ENCODE assay signal across 24 mouse cellular contexts in the genomic region with DNA sequence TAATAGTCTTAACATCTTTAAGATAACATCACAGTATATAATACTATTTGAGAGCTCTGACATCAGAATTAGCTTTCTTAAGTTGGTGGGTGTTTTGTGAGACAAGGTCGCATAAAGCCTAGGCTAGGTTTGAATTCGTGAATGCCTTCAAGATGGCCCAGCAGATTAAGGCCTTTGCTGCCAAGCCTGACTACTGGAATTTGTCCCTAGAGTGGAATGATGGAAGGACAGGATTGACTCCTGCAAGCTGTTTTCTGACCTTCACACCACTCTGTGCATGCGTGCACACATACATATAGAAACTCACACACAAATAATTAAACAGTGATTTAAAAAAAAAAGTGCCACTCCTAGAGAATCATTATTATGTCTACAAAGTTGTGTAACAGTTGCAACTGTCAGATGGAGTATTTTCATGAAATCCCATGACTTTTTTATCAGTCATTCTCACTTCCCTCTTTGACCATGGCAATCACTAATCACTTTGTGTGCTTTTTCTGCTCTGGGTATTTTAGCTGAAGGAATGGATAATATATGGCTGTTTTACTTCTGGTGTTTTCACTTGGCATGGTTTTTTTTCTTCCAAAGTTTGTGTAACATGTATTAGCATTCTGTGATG. TPM values are rescaled to one million over a fixed set of nuclear protein-coding genes. Genes with fewer than 3 reads are reported as not detected.
A peak's percentile ranks its signal among the peaks of the same experiment; 100 is the strongest.
DNase-seq lines count a peak whose midpoint lies in the region; ATAC-seq and TF ChIP-seq lines count a peak whose summit lies in the region.
"Had no signal": no experiment of that assay in that cellular context is flagged by ENCODE, and none has a peak within 500 bp of the region (broad histone marks: within the 10 kb centered on the region; RNA-seq: fewer than 3 reads in every experiment).

No protein-coding gene starts in this region.

- no peak overlapping the region for H3K4me2 ChIP-seq in heart, postnatal 0 days (ENCODE audit: low read depth, low read length)
- H3K4me2 ChIP-seq in midbrain, embryonic 16.5 days (ENCODE audit: low read length) = no peak overlapping the region
- no peak overlapping the region for H3K4me2 ChIP-seq in midbrain, postnatal 0 days (ENCODE audit: low read depth, low read length, poor library complexity, severe bottlenecking)
- H3K4me2 ChIP-seq: heart, embryonic 12.5 days; kidney, embryonic 15.5 days; liver, embryonic 11.5 days had no signal

- no peak for TF ChIP-seq EP300 in heart, postnatal 0 days (IDR thresholded peaks at IDR 0.05; ENCODE audit: low read depth)

- peaks cover 31% of the 10 kb centered on the region for H3K4me1 ChIP-seq in heart, postnatal 0 days (ENCODE audit: control insufficient read depth, insufficient read depth)
- peaks cover 32% of the 10 kb centered on the region for H3K4me1 ChIP-seq in midbrain, embryonic 16.5 days (ENCODE audit: control insufficient read depth, insufficient read depth, low read length)
- peaks cover 11% of the 10 kb centered on the region for H3K4me1 ChIP-seq in midbrain, postnatal 0 days (ENCODE audit: insufficient read depth, low read length)

- H3K9ac ChIP-seq in heart, postnatal 0 days (replicated peaks; ENCODE audit: low read depth, low read length) = no peak overlapping the region
- no peak overlapping the region for H3K9ac ChIP-seq in midbrain, embryonic 16.5 days (ENCODE audit: low read depth, low read length)
- no peak overlapping the region for H3K9ac ChIP-seq in midbrain, postnatal 0 days (replicated peaks; ENCODE audit: low read length, poor library complexity, severe bottlenecking)
- H3K9ac ChIP-seq: forebrain, postnatal 0 days; heart, embryonic 12.5 days; kidney, embryonic 15.5 days had no signal

- peaks cover 13% of the 10 kb centered on the region for H3K36me3 ChIP-seq in heart, postnatal 0 days (replicated peaks; ENCODE audit: control insufficient read depth, insufficient read depth, low read length)
- peaks cover 3% of the 10 kb centered on the region for H3K36me3 ChIP-seq in midbrain, embryonic 16.5 days (ENCODE audit: control insufficient read depth, insufficient read depth, low read length)
- peaks cover 6% of the 10 kb centered on the region; the same call in 1 of the 2 replicates for H3K36me3 ChIP-seq in midbrain, postnatal 0 days (ENCODE audit: insufficient read depth, low read length)

- no peak for TF ChIP-seq CTCF in heart, postnatal 0 days (IDR thresholded peaks at IDR 0.05; ENCODE audit: low read depth)
- no peak for TF ChIP-seq CTCF in midbrain, postnatal 0 days (IDR thresholded peaks at IDR 0.05)

- H3K27ac ChIP-seq in heart, postnatal 0 days (ENCODE audit: low read depth) = peak overlapping the region; percentile 25; the same call in 1 of the 2 replicates
- no peak overlapping the region for H3K27ac ChIP-seq in midbrain, embryonic 16.5 days (ENCODE audit: low read length)
- no peak overlapping the region for H3K27ac ChIP-seq in midbrain, postnatal 0 days (ENCODE audit: low read depth, low read length)
- H3K27ac ChIP-seq: hindbrain, embryonic 10.5 days; hindbrain, postnatal 0 days; kidney, embryonic 15.5 days had no signal

- no peak for DNase-seq in heart, postnatal 0 days (ENCODE audit: low spot score)
- DNase-seq in heart, adult 18-20 months = no peak
- peak; percentile 12 for DNase-seq in ES-CJ7 (ENCODE audit: low read depth, low spot score)
- no peak for DNase-seq in gastrocnemius, postnatal 4 days (ENCODE audit: low spot score in 2 of 2)
- no peak for DNase-seq in midbrain, postnatal 0 days (ENCODE audit: low spot score)
- DNase-seq: adrenal gland, postnatal 36 days; cerebellum, adult 11 months; cerebellum, adult 9-11 months; forebrain, postnatal 0 days; gastrocnemius, postnatal 25 days; layer of hippocampus, postnatal 36 days; lung, adult 18-20 months; lung, postnatal 10 days; midbrain, embryonic 14.5 days had no signal

- 25% methylated on average over 3 of the region's 3 CpGs for WGBS in heart, postnatal 0 days
- 67% methylated on average over 3 of the region's 3 CpGs for WGBS in midbrain, embryonic 16.5 days
- 67% methylated on average over 3 of the region's 3 CpGs for WGBS in midbrain, postnatal 0 days

- no peak overlapping the region for H3K4me3 ChIP-seq in heart, postnatal 0 days (ENCODE audit: low read depth, low read length)
- no peak overlapping the region for H3K4me3 ChIP-seq in midbrain, embryonic 16.5 days (ENCODE audit: low read depth, low read length)
- H3K4me3 ChIP-seq in midbrain, postnatal 0 days (ENCODE audit: low read depth, low read length) = no peak overlapping the region
- H3K4me3 ChIP-seq: heart, embryonic 12.5 days; hindbrain, embryonic 10.5 days; kidney, embryonic 15.5 days had no signal

- no peaks in the 10 kb centered on the region for H3K9me3 ChIP-seq in heart, postnatal 0 days (replicated peaks; ENCODE audit: control insufficient read depth, low read length)
- no peaks in the 10 kb centered on the region for H3K9me3 ChIP-seq in midbrain, embryonic 16.5 days (replicated peaks; ENCODE audit: control insufficient read depth, low read length, poor library complexity, severe bottlenecking)
- H3K9me3 ChIP-seq in midbrain, postnatal 0 days (ENCODE audit: low read length) = no peaks in the 10 kb centered on the region
- H3K9me3 ChIP-seq: heart, embryonic 12.5 days; hindbrain, embryonic 10.5 days; kidney, embryonic 15.5 days had no signal

- H3K27me3 ChIP-seq in heart, postnatal 0 days (ENCODE audit: control insufficient read depth, insufficient read depth, low read length) = no peaks in the 10 kb centered on the region
- H3K27me3 ChIP-seq in midbrain, embryonic 16.5 days (ENCODE audit: control insufficient read depth, insufficient read depth, low read depth, low read length) = no peaks in the 10 kb centered on the region
- H3K27me3 ChIP-seq in midbrain, postnatal 0 days (ENCODE audit: insufficient read depth, low read length) = no peaks in the 10 kb centered on the region
- H3K27me3 ChIP-seq: heart, embryonic 12.5 days; kidney, embryonic 15.5 days had no signal

- no peak for ATAC-seq in heart, postnatal 0 days (ENCODE audit: insufficient read depth, low read depth)
- ATAC-seq in granulocyte monocyte progenitor cell, adult 5-6 weeks (replicated peaks; ENCODE audit: poor library complexity, severe bottlenecking) = peak; percentile 54
- ATAC-seq in midbrain, embryonic 16.5 days = no peak
- no peak for ATAC-seq in midbrain, postnatal 0 days (ENCODE audit: low FRiP score)
- ATAC-seq: forebrain, postnatal 0 days; hindbrain, postnatal 0 days; intestine, embryonic 16.5 days had no signal

RNA-seq across cellular contexts. Expression of gene Arf4, which starts 5.2 kb away (rescaled TPM):
- 104 and 119 TPM in 2 replicates for total RNA-seq in heart, postnatal 0 days (2014; rRNA removed; ENCODE audit: low replicate concordance)
- polyA plus RNA-seq in heart, postnatal 0 days (2015; fragmentation: Nextera tagmentation; extraction: Ambion mirVana) = 264 and 270 TPM in 2 replicates
- total RNA-seq in heart, adult 18-20 months (2021) = 10 to 100 TPM; 74.7 to 77.3 TPM
- 238 and 255 TPM in 2 replicates for total RNA-seq in granulocyte monocyte progenitor cell, adult 5-6 weeks (2014; fragmentation: Nextera tagmentation)
- total RNA-seq in granulocyte monocyte progenitor cell, adult 5-6 weeks (2017) = 85.9 and 123 TPM in 2 replicates
- 100 to 1,000 TPM; 169 to 185 TPM for total RNA-seq in gastrocnemius, postnatal 4 days (2021)
- polyA plus RNA-seq in midbrain, embryonic 16.5 days (2015; fragmentation: Nextera tagmentation; extraction: Ambion mirVana) = 505 and 541 TPM in 2 replicates
- total RNA-seq in midbrain, postnatal 0 days (2014; rRNA removed) = 149 and 182 TPM in 2 replicates
- polyA plus RNA-seq in midbrain, postnatal 0 days (2015; fragmentation: Nextera tagmentation; extraction: Ambion mirVana) = 404 TPM in 2 replicates

RNA-seq across cellular contexts. Expression of gene Pde12, which starts 26.6 kb away (rescaled TPM):
- 9.4 and 12.0 TPM in 2 replicates for total RNA-seq in heart, postnatal 0 days (2014; rRNA removed; ENCODE audit: low replicate concordance)
- 4.3 and 4.9 TPM in 2 replicates for polyA plus RNA-seq in heart, postnatal 0 days (2015; fragmentation: Nextera tagmentation; extraction: Ambion mirVana)
- total RNA-seq in heart, adult 18-20 months (2021) = 1 to 10 TPM; 5.3 to 5.5 TPM
- 10.3 and 12.2 TPM in 2 replicates for total RNA-seq in granulocyte monocyte progenitor cell, adult 5-6 weeks (2014; fragmentation: Nextera tagmentation)
- 12.4 and 14.5 TPM in 2 replicates for total RNA-seq in granulocyte monocyte progenitor cell, adult 5-6 weeks (2017)
- 1 to 10 TPM; 4.6 to 5.6 TPM for total RNA-seq in gastrocnemius, postnatal 4 days (2021)
- polyA plus RNA-seq in midbrain, embryonic 16.5 days (2015; fragmentation: Nextera tagmentation; extraction: Ambion mirVana) = 12.2 and 12.5 TPM in 2 replicates
- 16.7 and 19.8 TPM in 2 replicates for total RNA-seq in midbrain, postnatal 0 days (2014; rRNA removed)
- polyA plus RNA-seq in midbrain, postnatal 0 days (2015; fragmentation: Nextera tagmentation; extraction: Ambion mirVana) = 10.2 and 10.5 TPM in 2 replicates

RNA-seq across cellular contexts. Expression of gene Dnah12, which starts 50.0 kb away (rescaled TPM):
- 6.3 TPM in 1 of 2 replicates, not detected in the other for total RNA-seq in heart, postnatal 0 days (2014; rRNA removed; ENCODE audit: low replicate concordance)
- polyA plus RNA-seq in heart, postnatal 0 days (2015; fragmentation: Nextera tagmentation; extraction: Ambion mirVana) = 0.05 TPM in 1 of 2 replicates, not detected in the other
- under 1 TPM; 0.15 to 0.31 TPM for total RNA-seq in heart, adult 18-20 months (2021)
- 0.09 TPM in 1 of 2 replicates, not detected in the other for total RNA-seq in granulocyte monocyte progenitor cell, adult 5-6 weeks (2014; fragmentation: Nextera tagmentation)
- 0.04 and 0.10 TPM in 2 replicates for total RNA-seq in granulocyte monocyte progenitor cell, adult 5-6 weeks (2017)
- under 1 TPM; 0.15 to 0.16 TPM for total RNA-seq in gastrocnemius, postnatal 4 days (2021)
- 0.11 and 0.19 TPM in 2 replicates for polyA plus RNA-seq in midbrain, embryonic 16.5 days (2015; fragmentation: Nextera tagmentation; extraction: Ambion mirVana)
- total RNA-seq in midbrain, postnatal 0 days (2014; rRNA removed) = 0.60 and 0.66 TPM in 2 replicates
- polyA plus RNA-seq in midbrain, postnatal 0 days (2015; fragmentation: Nextera tagmentation; extraction: Ambion mirVana) = 0.13 and 0.21 TPM in 2 replicates
- total RNA-seq: gastrocnemius, postnatal 25 days had no signal
- polyA plus RNA-seq: embryonic facial prominence, embryonic 11.5 days; limb, embryonic 11.5 days had no signal
